Mouse (Mus musculus) left cerebral cortex, adult 2 months (tissue): ENCODE results near the gene Thada. TPM values are rescaled to one million over a fixed set of nuclear protein-coding genes. Genes with fewer than 3 reads are reported as not detected.

Experiments used
- DNase-seq, 2 experiments: peaks; one replicate each; pipeline ENCODE4 v3.0.0; 2021 to 2022; ENCODE audit warnings: low spot score in 2 of 2, mixed read lengths in 1 of 2; ENCODE audit errors: extremely low spot score in 1 of 2
- H3K27ac ChIP-seq: fragments of 200-600 bp; 2 replicates; pipeline ENCODE4 v1.8.1; 2022
- H3K4me3 ChIP-seq: fragments of 200-600 bp; 2 replicates; pipeline ENCODE4 v1.8.1; 2022
- CTCF ChIP-seq: fragments of 200-600 bp; IDR thresholded peaks from 2 replicates; pipeline ENCODE4 v1.8.1; 2022; ENCODE audit warnings: antibody characterized with exemption, mild to moderate bottlenecking, moderate library complexity
- intact Hi-C: fragments of 180-260 bp; cut with DNase I; formaldehyde crosslinking; loops from one replicate; pipeline ENCODE4 v1.15.1; 2025
- total RNA-seq, 2 experiments: library from RNA; stranded (reverse); gene quantifications; 2 replicates each; pipeline ENCODE4 v1.2.3; 2021

Gene Thada
- total RNA-seq, 2 experiments from 2014 or later = 13.8 to 15.9 TPM

GRCm38 (mm10) chr17:84146458-84147182 is 319.4 kb downstream of the Thada start:
- TF ChIP-seq CTCF = no peak
- intact Hi-C loops = no loop called here
- Histone ChIP-seq H3K4me3 (no peak overlapping the region), H3K27ac (no peak overlapping the region)
- no peak for DNase-seq

- DNase-seq = no peak
- Histone ChIP-seq H3K27ac (no peak overlapping the region), H3K4me3 (no peak overlapping the region)
- intact Hi-C loops = no loop called here
- TF ChIP-seq CTCF = no peak; the same call in 1 of the 2 replicates
These were observed 320.1 kb downstream of the Thada start for GRCm38 (mm10) chr17:84145826-84146287.

GRCm38 (mm10) chr17:84144762-84145599 is 321.0 kb downstream of the Thada start:
- Histone ChIP-seq H3K27ac (no peak overlapping the region), H3K4me3 (no peak overlapping the region)
- DNase-seq = no peak
- no peak for TF ChIP-seq CTCF
- intact Hi-C loops = no loop called here

GRCm38 (mm10) chr17:84144130-84144529 is 321.9 kb downstream of the Thada start:
- intact Hi-C loops = no loop called here
- no peak overlapping the region for H3K27ac ChIP-seq
- TF ChIP-seq CTCF = no peak
- H3K4me3 ChIP-seq = no peak overlapping the region
- no peak for DNase-seq

- intact Hi-C loops = no loop called here
- Histone ChIP-seq H3K4me3 (no peak overlapping the region), H3K27ac (no peak overlapping the region)
- TF ChIP-seq CTCF = no peak
- no peak for DNase-seq
These were observed 322.7 kb downstream of the Thada start for GRCm38 (mm10) chr17:84143219-84143844.

- intact Hi-C loops = no loop called here
- TF ChIP-seq CTCF = no peak
- H3K27ac ChIP-seq = no peak overlapping the region
- H3K4me3 ChIP-seq = no peak overlapping the region
- no peak for DNase-seq
These were observed 324.3 kb downstream of the Thada start for GRCm38 (mm10) chr17:84141691-84142090.

- no peak for DNase-seq
- H3K4me3 ChIP-seq = no peak overlapping the region
- intact Hi-C loops = no loop called here
- H3K27ac ChIP-seq = no peak overlapping the region
- no peak for TF ChIP-seq CTCF
These were observed 325.0 kb downstream of the Thada start for GRCm38 (mm10) chr17:84140822-84141507.

Other genes with a start within 250 kb of the Thada start
- gene Plekhh2, start 45.7 kb upstream of the Thada start, total RNA-seq = 1 to 10 TPM; 7.3 to 7.9 TPM
- gene Dync2li1, start 160.3 kb upstream of the Thada start, total RNA-seq = 10 to 100 TPM; 19.4 to 23.5 TPM
- not detected for gene Abcg8, start 210.1 kb upstream of the Thada start, total RNA-seq
- gene Abcg5, start 216.8 kb upstream of the Thada start, total RNA-seq = not detected